Mouse (Mus musculus) heart, embryonic 15.5 days (tissue): ENCODE results near the gene Tmem101. TPM values are rescaled to one million over a fixed set of nuclear protein-coding genes. Genes with fewer than 3 reads are reported as not detected.

Source experiments
- ATAC-seq: fragments of 200-750 bp; cut with Nextera tagmentation; replicated peaks from 2 replicates; pipeline ENCODE4 v1.8.0; 2017; ENCODE audit warnings: low read depth, moderate TSS enrichment; ENCODE audit not compliant: insufficient number of reproducible peaks, insufficient read depth, low FRiP score
- H3K27ac ChIP-seq: fragments of 300-500 bp; sonication (generic); 2 replicates; pipeline ENCODE4 v1.5.1; 2015; ENCODE audit warnings: mild to moderate bottlenecking, inconsistent platforms
- H3K27me3 ChIP-seq: fragments of 300-500 bp; sonication (generic); 2 replicates; pipeline ENCODE4 v1.6.1; 2015; ENCODE audit warnings: inconsistent platforms
- H3K36me3 ChIP-seq: fragments of 300-500 bp; sonication (generic); 2 replicates; pipeline ENCODE4 v1.6.1; 2015; ENCODE audit warnings: mild to moderate bottlenecking, inconsistent platforms
- H3K4me1 ChIP-seq: fragments of 300-500 bp; sonication (generic); replicated peaks from 2 replicates; pipeline ENCODE4 v1.6.1; 2015; ENCODE audit warnings: inconsistent platforms
- H3K4me2 ChIP-seq: fragments of 300-500 bp; sonication (generic); 2 replicates; pipeline ENCODE4 v1.6.1; 2015; ENCODE audit warnings: inconsistent platforms, mild to moderate bottlenecking, moderate library complexity
- H3K4me3 ChIP-seq: fragments of 300-500 bp; sonication (generic); 2 replicates; pipeline ENCODE4 v1.5.1; 2015; ENCODE audit warnings: mild to moderate bottlenecking, inconsistent platforms
- H3K9ac ChIP-seq: fragments of 300-500 bp; sonication (generic); 2 replicates; pipeline ENCODE4 v1.6.1; 2015; ENCODE audit warnings: mild to moderate bottlenecking, inconsistent platforms
- H3K9me3 ChIP-seq: fragments of 300-500 bp; sonication (generic); replicated peaks from 2 replicates; pipeline ENCODE4 v1.6.1; 2016; ENCODE audit warnings: inconsistent platforms
- WGBS: fragments of 180-500 bp; shearing (Covaris S2); methylation state at CpG from one replicate; pipeline ENCODE4 v1.1.7; 2015; ENCODE audit warnings: mixed read lengths; 5-methylcytosine and 5-hydroxymethylcytosine counted together
- polyA plus RNA-seq: library from polyadenylated mRNA; unstranded; fragments of >200 nt; fragmentation: Nextera tagmentation; extraction: Ambion mirVana; gene quantifications from 2 replicates; pipeline ENCODE4 v1.2.1, GENCODE M21; 2015

The Tmem101 gene
- polyA plus RNA-seq, 1 experiment from 2014 or later: 30.6 TPM

DNA sequence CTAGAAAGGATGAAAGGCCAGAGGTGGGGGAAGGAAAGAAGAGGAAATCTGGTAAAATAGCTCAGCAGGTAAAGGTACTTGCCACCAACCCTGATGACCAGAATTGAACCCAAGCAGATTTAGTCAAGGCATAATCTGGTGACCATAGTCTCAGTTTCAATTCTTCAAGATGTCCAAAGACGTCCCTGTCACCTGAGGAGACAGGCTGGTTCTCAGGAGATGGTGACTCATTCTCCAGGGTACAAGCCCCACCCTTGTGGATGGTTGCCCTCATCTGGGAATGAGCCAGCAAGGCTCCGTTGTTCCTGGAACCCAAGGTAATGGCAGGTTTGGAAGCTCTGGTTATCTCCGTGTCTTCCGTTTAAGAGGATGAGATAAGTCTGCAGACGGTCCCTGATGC is 44.6 kb downstream of the Tmem101 start:
- no peak for ATAC-seq

DNA sequence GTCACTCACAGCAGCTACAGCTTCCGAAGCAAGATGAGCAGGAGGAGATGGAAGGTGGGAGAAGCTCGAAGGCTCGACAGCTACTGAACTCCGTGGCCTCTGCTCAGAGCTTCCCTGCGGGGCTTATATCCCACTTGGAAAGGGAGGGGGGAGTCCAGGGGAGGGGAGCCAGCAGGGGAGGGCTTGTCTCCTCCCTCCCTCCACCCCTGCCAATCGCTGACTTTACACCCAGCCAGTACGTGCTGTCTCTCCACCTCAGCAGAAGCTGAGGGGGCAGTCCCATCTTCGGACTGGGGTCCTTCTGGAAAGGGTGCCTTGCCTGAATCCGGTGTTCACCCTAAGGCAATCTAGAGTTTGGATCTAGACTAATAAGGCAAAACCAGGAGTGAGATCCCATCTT is 48.5 kb downstream of the Tmem101 start, which contains the start of gene Pyy:
Pyy (minus strand) TSS at position 101 of the 400 bp plus-strand sequence.
- Histone ChIP-seq H3K9me3 (no peaks in the 10 kb centered on the region), H3K27ac (no peak within 1 kb of the TSS), H3K4me2 (peak within 1 kb of the TSS; percentile 26; the same call in 1 of the 2 replicates), H3K9ac (no peak within 1 kb of the TSS), H3K4me3 (0 out of 2 replicates have a peak within 1 kb of the TSS, but pooled peaks have one; percentile 1), H3K27me3 (peaks cover 76% of the 10 kb centered on the region), H3K4me1 (peaks cover 5% of the 10 kb centered on the region; the same call in 1 of the 2 replicates), H3K36me3 (no peaks in the 10 kb centered on the region)
- ATAC-seq: no peak
- 12% methylated on average over 9 of the region's 9 CpGs for WGBS

More for the DNA sequence above, 44.6 kb downstream of the Tmem101 start:
- H3K27ac ChIP-seq: no peak overlapping the region
- H3K4me2 ChIP-seq: no peak overlapping the region
- H3K36me3 ChIP-seq: no peaks in the 10 kb centered on the region
- WGBS: 34% methylated on average over 5 of the region's 5 CpGs
- peaks cover 42% of the 10 kb centered on the region for H3K27me3 ChIP-seq
- no peaks in the 10 kb centered on the region for H3K9me3 ChIP-seq
- H3K4me1 ChIP-seq: peaks cover 5% of the 10 kb centered on the region; the same call in 1 of the 2 replicates
- H3K9ac ChIP-seq: no peak overlapping the region
- no peak overlapping the region for H3K4me3 ChIP-seq

DNA sequence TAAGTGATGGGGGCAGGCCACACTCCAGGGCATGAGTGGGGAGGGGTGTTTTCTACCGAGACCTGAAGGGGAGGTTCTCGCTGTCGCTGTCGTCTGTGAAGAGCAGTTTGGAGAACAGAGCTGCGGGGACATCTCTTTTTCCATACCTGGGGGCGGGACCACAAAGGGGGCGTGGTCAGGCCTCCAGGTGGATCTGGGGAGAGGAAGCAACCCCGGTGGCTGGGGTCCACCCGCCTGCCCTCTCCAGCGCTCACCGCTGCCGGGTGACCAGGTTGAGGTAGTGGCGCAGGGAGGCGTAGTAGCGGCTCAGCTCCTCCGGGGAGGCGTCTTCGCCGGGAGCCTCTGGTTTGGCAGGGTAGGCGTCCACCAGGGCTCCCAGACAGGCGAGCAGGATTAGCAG is 49.3 kb downstream of the Tmem101 start:
- 2% methylated on average over 21 of the region's 21 CpGs for WGBS
- H3K4me1 ChIP-seq: peaks cover 8% of the 10 kb centered on the region; the same call in 1 of the 2 replicates
- H3K27me3 ChIP-seq: peaks cover 82% of the 10 kb centered on the region
- no peak overlapping the region for H3K9ac ChIP-seq
- H3K4me2 ChIP-seq: peak overlapping the region; percentile 26; the same call in 1 of the 2 replicates
- no peak overlapping the region for H3K27ac ChIP-seq
- H3K9me3 ChIP-seq: no peaks in the 10 kb centered on the region
- no peak for ATAC-seq
- 0 out of 2 replicates have a peak overlapping the region, but pooled peaks have one; percentile 1 for H3K4me3 ChIP-seq
- no peaks in the 10 kb centered on the region for H3K36me3 ChIP-seq

Other genes with a start within 250 kb of the Tmem101 start
- gene Sost, start 189.4 kb downstream of the Tmem101 start, polyA plus RNA-seq: 3.9 and 4.4 TPM in 2 replicates
- not detected in 2 replicates for gene Cfap97d1, start 172.1 kb downstream of the Tmem101 start, polyA plus RNA-seq
- 50.4 and 56.7 TPM in 2 replicates for gene Dusp3, start 169.4 kb downstream of the Tmem101 start, polyA plus RNA-seq
- gene Mpp3, start 127.9 kb downstream of the Tmem101 start, polyA plus RNA-seq: 2.9 and 3.6 TPM in 2 replicates
- 7.2 and 8.4 TPM in 2 replicates for gene Cd300lg, start 114.9 kb downstream of the Tmem101 start, polyA plus RNA-seq
- 6.0 and 9.3 TPM in 2 replicates for gene Mpp2, start 67.9 kb downstream of the Tmem101 start, polyA plus RNA-seq
- not detected in 2 replicates for gene Ppy, start 55.1 kb downstream of the Tmem101 start, polyA plus RNA-seq
- not detected in 2 replicates for gene Pyy, start 48.6 kb downstream of the Tmem101 start, polyA plus RNA-seq
- 0.24 TPM in 1 of 2 replicates, not detected in the other for gene Nags, start 10.9 kb downstream of the Tmem101 start, polyA plus RNA-seq
- 74.6 and 83.4 TPM in 2 replicates for gene Lsm12, start 28.9 kb upstream of the Tmem101 start, polyA plus RNA-seq
- 20.9 and 23.3 TPM in 2 replicates for gene G6pc3, start 33.2 kb upstream of the Tmem101 start, polyA plus RNA-seq
- gene Hdac5, start 73.8 kb upstream of the Tmem101 start, polyA plus RNA-seq: 76.7 and 86.8 TPM in 2 replicates
- 8.3 and 12.7 TPM in 2 replicates for gene BC030867, start 92.5 kb upstream of the Tmem101 start, polyA plus RNA-seq
- 0.05 and 0.06 TPM in 2 replicates for gene Asb16, start 112.3 kb upstream of the Tmem101 start, polyA plus RNA-seq
- gene Tmub2, start 128.5 kb upstream of the Tmem101 start, polyA plus RNA-seq: 36.4 and 43.1 TPM in 2 replicates
- gene Atxn7l3, start 140.2 kb upstream of the Tmem101 start, polyA plus RNA-seq: 6.8 and 8.9 TPM in 2 replicates
- 51.0 and 60.2 TPM in 2 replicates for gene Ubtf, start 163.3 kb upstream of the Tmem101 start, polyA plus RNA-seq
- gene Slc4a1, start 209.8 kb upstream of the Tmem101 start, polyA plus RNA-seq: 20.2 and 31.9 TPM in 2 replicates
- 0.64 and 2.5 TPM in 2 replicates for gene Rundc3a, start 237.0 kb upstream of the Tmem101 start, polyA plus RNA-seq